Mouse (Mus musculus) left cerebral cortex, adult 18-20 months (tissue): Measurements from ENCODE around the gene Glrx3. TPM values are rescaled to one million over a fixed set of nuclear protein-coding genes. Genes with fewer than 3 reads are reported as not detected.

ENCODE experiments used
- DNase-seq, 2 experiments: peaks; one replicate each; pipeline ENCODE4 v3.0.0; 2021 to 2022; ENCODE audit warnings: low spot score in 2 of 2, mixed read lengths in 1 of 2
- total RNA-seq, 2 experiments: library from RNA; stranded (reverse); gene quantifications; 2 replicates each; pipeline ENCODE4 v1.2.3; 2021

Gene Glrx3
- total RNA-seq, 2 experiments from 2014 or later: 97.6 to 100 TPM

GRCm38 (mm10) chr7:137471431-137472120 is 34.2 kb downstream of the Glrx3 start:
- no peak for DNase-seq

- no peak for DNase-seq
These were observed 34.7 kb downstream of the Glrx3 start for GRCm38 (mm10) chr7:137472149-137472548.

DNA sequence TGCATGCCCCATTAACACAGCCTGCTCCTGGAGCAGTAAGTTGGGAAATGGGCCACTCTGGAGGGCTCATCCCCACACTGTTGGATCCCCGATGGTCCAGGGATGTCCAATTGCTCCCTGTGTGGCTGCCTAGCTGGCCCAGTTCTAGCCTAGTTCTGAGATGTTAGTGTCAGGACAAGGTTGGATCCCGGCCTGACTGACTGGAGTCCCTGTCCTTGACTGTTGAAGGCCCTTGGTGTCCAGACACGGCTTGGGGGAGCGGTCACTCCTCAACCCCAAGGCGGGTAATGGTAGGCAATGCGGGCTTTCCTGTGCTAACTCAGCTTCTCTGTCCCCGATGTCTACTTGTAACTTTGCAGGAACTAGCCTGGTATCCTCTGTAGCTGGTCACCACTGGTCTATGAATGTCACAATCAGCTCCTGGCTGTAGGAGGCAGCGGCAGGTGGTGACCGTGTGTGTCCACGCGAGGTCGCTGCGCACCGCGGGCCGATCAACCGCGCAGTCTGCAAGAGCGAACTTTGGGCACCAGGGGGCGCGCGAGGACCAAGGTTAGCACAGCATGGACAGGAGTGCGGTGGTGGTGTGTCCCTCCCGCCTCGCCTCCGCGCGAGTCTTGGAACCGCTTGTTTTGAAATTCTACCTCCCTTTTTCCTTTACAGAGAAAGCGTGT is 40.7 kb downstream of the Glrx3 start:
- peak; percentile 95 to 99 for DNase-seq

- no peak for DNase-seq
These were observed 41.2 kb downstream of the Glrx3 start for GRCm38 (mm10) chr7:137478621-137478982.

DNA sequence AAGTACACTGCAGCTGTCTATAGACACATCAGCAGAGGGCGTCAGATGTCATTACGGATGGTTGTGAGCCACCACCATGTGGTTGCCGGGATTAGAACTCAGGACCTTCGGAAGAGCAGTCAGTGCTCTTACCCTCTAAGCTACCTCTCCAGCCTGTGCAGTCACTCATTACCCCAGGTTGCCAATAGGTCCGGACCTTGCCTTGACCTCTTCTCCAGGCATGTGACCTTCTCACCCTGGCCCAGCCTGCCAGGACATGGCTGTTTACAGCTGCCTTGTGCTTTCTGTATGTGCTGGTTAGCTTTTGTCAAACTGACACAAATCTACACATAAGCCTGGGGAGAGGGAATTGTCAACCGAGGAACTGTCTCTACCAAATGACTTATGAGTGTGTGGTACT is 43.4 kb downstream of the Glrx3 start:
- DNase-seq: no peak

DNA sequence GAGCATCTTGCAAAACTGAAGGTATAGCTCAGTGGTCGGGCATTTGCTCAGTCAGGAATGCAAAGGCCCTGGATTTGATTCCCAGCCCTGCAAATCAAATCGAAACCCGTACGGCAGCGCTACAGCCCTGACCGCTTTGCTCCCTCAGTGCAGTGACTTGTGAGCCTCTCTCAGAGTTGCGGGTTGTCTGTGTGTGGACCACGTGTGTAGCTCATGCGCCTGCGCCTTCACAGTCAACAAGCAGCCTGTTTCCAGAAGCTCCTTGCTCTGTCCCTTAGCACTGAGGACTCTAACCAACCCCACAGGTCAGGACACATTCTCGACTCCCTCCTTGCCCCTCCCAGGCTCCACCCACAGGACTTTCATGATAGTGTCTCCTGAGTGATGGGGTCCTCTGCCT is 46.6 kb downstream of the Glrx3 start:
- no peak for DNase-seq

- DNase-seq: no peak
These were observed 51.0 kb downstream of the Glrx3 start for GRCm38 (mm10) chr7:137488391-137488790.

GRCm38 (mm10) chr7:137490711-137491110 is 53.3 kb downstream of the Glrx3 start:
- DNase-seq: no peak

- DNase-seq: no peak
These were observed 55.0 kb downstream of the Glrx3 start for GRCm38 (mm10) chr7:137492307-137492973.

GRCm38 (mm10) chr7:137498736-137499135 is 61.3 kb downstream of the Glrx3 start:
- no peak for DNase-seq

DNA sequence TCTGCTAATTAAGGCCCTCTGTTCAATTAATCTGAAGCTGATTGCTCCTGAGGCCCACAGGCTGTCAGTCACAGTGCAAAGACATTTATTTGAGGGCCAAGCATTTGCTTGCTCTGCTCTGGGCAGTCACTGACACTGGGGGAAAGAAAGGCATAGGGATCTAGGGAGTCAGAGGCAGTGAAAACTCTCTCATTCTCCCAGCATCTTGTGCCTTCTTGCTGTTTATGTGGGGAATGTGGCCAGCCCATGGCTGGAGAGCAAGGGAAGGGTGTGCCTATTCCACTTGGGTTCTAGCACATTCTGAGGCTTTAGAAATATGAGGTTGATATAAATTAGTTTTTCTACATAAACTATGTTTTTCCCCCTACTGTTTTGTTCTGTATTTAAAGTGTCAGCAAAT is 80.2 kb downstream of the Glrx3 start:
- no peak for DNase-seq

DNA sequence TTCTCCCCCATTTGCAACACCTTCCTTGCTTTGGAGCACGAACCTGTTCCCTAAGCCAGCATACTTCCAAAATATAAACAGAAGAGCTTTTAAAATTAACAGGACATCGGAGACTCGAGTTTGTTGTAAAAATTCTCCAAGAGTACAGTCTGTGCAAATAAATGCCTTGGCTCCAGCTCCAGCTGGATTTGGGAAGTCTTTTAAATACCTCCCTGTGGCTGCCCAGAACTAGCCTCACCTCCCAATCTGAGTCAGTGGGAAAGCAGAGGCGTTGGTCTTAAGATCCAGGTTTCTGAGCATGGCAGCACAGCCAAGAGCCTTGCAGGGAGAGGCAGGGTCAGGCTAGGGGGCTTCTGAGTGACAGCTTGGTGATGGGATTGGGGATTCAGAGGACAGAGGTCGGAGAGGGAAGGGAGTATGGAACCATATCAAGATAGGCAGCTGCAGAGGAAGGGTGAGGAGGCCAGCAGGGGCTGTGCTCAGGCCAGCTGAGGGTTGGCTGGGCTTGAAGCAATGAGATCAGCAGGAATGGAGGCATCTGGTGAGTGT is 80.7 kb downstream of the Glrx3 start:
- no peak for DNase-seq

Other genes with a start within 250 kb of the Glrx3 start
- under 1 TPM; 0.30 to 0.63 TPM for gene Ebf3, start 123.2 kb upstream of the Glrx3 start, total RNA-seq
- 1 to 10 TPM; 3.1 to 4.3 TPM for gene 9430038I01Rik, start 26.9 kb upstream of the Glrx3 start, total RNA-seq